Mouse (Mus musculus) CD4-positive, CD25-positive, alpha-beta regulatory T cell, adult 4 months (primary cell): ENCODE measurements around the gene Hlcs. TPM values are rescaled to one million over a fixed set of nuclear protein-coding genes. Genes with fewer than 3 reads are reported as not detected.
A peak's percentile ranks its signal among the peaks of the same experiment; 100 is the strongest.

ENCODE experiments used
- ATAC-seq: one replicate; pipeline ENCODE4 v1.8.0; 2017
- polyA plus RNA-seq, 2 experiments: library from polyadenylated mRNA; unstranded; fragments of 100-300 nt; shearing (Covaris generic); gene quantifications; one replicate each; pipeline ENCODE4 v1.2.1; 2017

Hlcs gene
- polyA plus RNA-seq, 2 experiments from 2014 or later: 7.3 to 9.3 TPM

DNA sequence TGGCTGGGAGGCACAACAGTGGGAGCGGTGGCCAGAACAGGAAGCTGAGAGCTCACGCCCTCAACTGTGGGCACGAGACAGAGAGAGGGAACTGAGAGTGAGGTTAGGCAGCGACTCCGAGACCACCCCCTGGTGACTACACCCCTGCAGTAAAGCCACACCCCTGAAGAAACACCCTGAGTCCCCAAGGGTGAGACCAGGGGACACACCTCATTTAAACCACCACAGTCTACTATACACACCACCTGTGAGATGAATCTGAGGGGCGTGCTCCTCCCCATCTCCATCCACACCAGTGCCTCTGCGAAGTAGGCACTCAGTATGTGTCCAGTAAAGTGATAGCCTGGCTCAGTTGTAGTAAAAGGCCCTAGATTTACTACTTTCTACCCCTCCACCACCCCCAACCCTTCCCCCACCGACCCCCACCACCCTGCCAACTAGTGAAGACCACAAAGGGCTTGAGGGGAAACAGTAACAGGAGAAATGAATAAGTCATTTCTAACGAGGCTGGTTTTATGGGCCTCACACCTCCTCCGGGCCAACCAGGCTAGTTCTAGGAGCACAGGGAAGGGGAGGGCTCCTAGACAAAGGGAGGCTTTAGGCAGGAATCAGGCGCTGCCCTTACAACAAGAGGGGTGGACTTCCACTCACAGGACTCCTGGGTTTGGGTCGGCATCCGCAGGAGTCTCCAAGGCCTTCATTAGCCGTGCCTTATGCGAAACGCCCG, 67.2 kb downstream of the Hlcs start:
- ATAC-seq: no peak

DNA sequence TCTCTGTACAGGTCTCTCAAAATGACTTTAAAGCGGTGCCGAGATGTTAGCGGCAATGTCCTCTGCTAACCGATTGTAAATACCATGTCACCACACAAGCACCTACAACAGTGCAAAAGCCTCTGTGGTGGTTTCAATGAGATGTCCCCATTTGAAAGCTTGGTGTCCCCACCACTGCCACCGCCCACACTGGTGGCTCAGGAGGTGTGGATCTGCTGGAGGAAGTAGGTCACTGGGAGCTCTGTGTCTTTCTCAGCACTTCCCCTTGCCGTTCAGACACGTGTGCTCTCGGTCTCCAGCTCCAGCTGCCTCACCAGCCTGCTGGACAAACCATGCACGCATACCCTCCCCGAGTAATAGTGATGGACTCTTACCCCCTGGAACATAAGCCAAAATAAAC, 72.2 kb downstream of the Hlcs start:
- peak; percentile 53 for ATAC-seq

DNA sequence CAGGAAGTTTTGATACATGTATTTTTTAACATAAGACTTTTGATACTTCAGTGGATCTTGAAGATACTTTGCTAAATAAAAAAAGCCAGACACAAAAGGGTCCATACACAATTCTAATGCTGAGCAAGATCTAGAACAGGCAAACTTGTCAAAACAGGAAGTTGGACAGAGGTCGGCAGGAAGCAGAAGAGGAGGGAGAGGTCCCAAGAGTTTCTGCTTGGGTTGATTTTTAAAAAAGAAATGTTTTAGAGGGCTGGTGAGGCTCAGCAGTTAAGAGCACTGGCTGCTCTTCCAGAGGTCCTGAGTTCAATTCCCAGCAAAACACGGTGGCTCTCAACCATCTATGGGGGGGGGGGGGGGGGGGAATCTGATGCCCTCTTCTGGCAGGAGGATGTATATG, 73.2 kb downstream of the Hlcs start:
- peak; percentile 12 for ATAC-seq

DNA sequence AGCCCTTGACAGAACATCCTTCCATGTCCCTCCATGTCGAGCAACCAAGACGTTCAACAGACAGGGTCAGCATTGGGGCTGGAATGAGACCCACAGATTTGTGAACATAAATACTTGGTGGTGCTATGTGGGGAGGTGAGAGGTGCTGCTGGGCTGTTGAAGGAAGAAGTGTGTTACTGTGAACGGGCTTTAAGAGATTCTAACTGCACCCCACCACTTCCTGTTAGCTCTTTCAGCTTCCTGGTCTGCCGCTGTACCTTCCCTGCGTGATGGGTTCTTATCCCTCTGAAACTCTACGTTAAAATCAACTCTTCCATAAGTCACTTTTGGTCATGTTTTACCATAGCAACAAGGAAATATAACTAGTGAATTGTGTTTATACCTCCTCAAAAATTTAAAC, 73.8 kb downstream of the Hlcs start:
- peak; percentile 54 for ATAC-seq

DNA sequence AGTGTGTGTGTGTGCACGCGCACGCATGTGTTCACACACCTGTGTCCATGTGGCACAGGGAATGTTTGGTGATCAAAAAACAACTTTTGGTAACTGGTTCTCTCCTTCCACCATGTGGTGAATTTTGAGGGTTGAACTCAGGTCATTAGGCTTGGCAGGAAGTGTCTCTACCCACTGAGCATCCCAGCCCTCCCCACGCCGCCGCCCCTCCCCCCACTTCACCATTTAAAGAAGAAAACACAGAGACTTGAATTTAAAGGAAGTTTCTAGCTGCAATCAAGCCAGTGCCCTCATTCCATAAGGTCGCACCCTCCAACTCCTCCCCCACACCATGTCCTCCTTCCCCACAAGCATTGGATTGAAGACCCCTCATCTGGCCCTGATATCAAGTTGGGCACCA, 74.2 kb downstream of the Hlcs start:
- ATAC-seq: no peak

DNA sequence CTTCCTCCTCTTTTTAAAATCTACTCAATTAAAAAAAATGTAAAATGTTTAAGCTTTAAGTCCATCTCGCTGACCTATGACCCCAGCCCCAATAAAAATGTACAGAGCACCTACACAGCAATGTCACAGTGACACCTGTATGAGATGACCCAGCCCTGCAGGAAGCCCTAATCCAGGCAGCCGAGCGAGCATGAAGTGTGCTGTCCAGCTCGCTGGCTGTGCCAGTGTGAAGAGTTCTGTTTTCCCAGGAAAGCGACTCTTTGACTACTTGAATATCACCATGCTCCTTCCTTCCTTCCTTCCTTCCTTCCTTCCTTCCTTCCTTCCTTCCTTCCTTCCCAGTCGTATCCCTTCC, 76.3 kb downstream of the Hlcs start:
- ATAC-seq: peak; percentile 15

DNA sequence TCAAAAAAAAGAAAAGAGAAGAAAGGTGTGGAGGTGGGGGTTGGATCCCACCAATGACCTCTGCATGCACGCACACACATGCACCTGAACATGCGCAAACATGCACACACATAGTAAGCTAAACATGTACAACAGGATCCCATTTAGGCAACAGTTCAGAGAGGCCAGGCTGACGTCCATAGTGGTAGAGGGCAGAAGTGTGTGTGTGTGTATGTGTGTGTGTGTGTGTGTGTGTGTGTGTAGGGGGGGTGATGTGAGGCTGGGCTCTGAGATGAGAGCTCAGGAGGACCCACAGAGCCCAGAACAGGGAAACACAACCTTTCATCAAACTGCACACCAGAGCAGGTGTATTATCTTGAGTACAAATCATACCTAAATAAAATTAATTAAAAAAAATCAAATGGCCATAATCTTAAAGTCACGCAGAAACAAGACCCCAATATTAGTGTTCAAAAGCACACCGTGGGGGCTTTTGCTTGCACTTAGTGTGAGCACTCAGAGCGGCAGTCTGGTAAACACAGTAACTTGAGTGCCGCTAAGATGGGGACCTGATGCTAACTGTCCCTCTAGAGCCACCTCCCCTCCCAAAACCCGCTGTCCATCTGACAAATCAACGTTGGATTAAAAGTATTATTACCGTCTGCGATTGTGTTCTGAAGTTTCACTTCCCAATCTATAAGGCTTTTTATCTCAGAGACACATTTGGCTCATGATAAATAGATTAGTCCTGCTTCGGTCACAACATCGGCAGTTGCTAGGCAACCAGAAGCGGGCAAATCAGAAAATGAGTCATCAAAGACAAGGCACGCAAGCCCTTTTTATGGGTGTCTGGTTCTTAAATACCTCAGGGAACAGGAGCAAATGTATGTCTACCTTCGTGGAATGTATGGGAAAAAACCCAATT, 76.9 kb downstream of the Hlcs start:
- peak; percentile 81 for ATAC-seq

DNA sequence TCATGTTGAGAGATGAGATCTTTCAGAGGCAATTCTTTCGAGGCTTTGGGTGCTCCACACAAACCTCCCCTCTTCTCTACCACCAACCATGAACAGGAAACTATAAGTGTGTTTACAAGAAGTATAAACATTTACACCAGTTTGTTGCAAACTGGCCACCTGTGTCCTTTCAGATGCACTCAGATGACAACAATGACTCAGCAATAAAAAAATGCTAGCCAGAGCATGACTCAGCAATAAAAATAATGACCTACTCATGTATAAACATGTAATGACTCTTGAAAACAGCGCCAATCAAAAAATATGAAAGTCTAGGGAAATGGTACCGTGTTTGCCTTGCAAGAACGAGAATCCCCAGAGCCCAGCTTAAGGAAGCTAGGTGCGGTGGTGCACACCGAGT, 77.7 kb downstream of the Hlcs start:
- ATAC-seq: no peak

DNA sequence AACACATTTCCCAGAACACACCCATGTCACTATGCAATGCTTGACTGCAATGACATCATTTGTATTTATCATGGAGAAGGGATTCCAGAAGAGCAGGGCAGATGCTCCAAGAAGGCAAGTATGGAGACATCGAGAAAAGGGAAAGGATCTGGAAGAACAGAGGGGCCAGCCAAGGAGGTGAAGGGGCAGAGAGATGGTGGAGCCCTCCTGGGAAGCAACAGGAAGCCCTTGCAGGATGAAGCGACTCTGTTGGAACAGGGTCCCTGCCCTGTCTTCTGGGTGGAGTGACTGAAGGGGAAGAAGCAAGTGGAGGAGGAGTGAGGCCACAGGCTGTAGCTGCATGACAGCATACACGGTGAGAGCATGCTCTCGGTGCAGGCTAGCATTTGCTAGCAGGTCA, 79.2 kb downstream of the Hlcs start:
- ATAC-seq: no peak

DNA sequence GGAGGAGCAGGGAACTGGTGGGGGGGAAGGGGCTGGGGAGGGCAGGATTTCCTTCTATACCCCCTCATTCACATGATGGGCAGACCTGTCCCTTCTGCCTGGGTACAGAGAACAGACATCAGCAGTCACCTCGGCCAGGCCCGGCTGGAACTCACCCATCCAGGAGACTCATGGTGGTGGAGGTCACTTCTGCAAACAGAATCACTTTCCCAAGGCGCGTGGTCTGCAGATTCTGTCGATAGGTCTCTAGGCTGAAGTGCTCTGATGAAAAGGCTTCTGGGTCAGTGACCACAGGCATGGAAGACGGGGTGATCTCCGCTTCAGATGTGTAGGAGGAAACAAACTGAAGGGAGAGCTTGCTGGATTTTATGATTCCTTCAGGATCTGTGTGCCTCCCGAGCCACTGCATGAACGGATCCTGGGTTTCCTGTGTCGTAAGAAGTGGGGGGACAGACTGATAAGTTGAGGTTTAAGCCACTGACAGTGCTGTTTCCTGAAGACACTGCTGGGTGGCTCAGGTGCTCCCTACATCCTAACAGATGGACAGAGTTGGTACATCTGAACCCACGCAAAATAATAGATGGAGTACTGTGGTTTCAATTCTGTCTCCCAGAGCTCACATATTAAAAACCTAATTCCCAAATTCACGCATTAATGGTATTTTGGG, 82.3 kb downstream of the Hlcs start:
- ATAC-seq: no peak

DNA sequence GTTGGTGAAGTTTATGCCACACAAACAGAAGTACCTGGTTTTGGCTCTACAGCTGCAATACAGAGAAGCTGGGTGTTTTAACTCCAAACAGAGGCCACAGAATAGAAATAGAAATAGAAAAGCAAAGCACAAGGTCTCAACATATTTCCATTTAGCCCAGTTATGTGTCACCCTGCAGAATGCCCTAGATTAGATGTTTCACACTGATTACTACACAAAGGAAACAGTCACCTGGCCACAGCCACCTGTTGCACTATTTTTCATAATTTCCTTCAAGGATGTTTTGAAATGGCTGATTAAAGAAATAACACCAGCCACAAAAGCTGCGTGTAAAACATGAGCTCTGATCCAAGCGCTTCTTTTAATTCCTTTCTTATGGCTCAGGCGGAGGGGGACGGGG, 82.9 kb downstream of the Hlcs start:
- no peak for ATAC-seq

DNA sequence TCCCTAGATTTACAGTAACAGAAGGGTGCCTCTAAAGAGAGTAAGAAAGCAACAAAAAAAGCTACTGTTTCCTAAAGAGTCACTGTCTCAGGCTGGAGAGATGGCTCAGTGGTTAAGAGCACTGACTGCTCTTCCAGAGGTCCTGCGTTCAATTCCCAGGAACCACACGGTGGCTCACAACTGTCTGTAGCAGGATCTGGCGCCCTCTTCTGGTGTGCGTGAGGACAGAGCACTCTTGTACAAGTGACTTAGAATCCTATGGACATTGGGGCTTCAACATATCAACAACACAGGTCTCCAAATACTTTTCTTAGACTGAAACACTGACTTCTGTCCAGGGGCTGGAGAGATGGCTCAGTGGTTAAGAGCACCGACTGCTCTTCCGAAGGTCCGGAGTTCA, 83.5 kb downstream of the Hlcs start:
- ATAC-seq: no peak

DNA sequence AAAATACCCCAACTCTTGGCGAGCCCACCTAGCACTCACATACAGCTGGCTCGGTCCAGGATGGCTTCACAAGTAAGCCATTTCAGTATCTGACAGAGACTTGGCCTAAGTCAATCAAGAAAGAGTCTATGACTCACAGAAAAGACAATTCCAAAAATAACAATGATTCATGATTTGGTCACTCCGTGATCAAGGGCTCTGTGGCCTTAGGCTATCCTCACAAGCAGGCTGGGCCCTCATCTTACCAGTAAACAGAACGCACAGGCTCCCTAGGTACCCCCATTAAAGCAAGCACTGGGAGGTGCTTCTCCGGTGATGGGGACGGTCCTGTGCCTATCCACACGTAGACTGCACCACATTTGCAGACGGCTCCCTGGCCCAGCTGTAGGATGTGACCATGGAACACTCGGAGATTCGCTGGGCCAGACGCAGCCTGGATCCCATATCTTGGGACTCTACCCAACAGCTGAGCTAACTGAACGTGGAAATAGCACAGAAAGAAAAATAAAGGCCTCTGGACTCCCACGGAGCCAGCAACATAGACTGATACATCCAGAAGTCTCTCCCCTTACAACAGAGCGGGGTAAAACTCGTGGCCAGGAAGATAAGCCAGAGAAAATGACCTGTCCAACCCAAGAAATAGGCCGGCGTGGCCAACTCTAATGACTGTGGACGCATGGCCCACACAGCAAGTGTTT, 84.4 kb downstream of the Hlcs start:
- no peak for ATAC-seq

DNA sequence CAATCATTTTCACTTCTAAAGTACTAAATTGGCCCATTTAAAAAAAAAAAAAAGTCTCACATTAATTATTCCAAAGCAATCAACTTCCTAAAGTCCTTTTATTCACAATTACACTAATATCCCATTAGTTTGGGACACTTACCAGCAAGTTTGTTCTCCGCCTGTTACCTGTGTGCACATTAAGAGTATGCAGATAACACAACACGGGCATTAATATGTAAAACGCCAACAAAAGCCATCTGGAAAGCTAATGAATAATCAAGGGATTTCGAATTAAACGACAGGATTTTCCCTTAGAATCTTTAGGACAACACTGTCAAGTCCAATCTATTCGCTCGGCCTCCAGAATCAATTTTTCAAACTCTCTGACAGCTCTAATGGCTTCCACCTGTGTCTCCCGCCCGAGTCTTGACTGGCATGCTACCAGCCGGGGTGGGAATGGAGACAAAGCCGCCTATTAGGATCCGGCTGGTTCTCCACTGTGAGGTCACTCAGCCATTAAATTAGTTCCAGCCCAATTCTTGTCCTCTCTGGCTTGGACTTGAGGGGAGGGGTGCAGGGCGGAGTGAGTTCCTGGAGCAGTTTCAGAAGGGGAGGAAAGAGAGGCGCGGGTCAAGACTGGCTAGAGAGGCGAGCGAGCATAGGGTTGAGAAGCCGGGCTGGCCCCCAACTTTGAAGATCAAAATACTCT, 85.9 kb downstream of the Hlcs start:
- no peak for ATAC-seq

DNA sequence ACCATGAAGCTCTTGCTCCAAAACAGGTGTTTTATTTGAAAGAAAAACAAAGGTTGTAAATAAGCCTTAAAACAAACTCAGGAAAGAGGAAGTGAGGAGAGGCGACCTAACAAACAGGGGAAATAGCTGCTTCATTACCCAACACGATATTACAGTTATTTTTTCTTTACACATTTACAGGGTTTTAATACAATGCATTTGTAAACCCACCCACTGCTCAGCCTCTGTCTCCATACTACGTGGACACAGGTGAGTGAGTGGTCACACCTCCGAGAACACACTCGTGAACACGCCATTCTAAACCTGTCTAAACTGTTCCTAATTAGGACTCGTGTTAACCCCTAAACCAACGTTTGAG, 90.0 kb downstream of the Hlcs start:
- no peak for ATAC-seq

DNA sequence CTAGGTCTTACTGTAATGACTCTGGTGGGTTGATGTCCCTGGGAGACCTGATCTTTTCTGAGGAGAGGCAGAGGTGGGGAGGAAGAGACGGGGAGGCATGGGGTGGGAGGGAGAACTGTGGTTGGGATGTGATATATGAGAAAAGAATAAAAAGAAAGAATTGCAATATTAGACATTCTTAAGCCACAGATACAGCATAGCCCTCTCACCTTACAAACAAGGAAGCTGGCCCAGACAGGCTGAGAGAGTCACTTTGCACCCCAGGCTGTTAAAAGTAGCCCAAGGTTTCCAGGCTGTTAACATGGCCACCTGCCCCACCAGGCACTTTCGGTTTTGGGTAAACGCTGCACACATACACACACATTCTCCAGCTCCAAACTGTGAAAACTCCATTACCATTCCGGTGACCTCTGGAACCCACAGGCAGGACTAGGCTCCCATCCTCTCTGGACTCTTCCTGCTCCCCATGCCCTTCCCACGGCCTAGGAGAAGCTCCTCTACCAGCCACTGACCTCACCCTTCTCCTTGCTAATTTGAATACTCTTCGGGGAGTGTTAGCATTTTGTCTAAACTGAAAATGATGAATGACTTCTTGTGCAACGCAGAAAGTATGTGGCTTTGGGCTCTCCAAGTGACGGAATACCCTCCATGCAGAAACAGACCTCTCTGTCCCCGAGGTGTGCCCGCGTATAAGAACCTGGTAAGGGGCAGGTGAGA, 90.6 kb downstream of the Hlcs start:
- no peak for ATAC-seq

DNA sequence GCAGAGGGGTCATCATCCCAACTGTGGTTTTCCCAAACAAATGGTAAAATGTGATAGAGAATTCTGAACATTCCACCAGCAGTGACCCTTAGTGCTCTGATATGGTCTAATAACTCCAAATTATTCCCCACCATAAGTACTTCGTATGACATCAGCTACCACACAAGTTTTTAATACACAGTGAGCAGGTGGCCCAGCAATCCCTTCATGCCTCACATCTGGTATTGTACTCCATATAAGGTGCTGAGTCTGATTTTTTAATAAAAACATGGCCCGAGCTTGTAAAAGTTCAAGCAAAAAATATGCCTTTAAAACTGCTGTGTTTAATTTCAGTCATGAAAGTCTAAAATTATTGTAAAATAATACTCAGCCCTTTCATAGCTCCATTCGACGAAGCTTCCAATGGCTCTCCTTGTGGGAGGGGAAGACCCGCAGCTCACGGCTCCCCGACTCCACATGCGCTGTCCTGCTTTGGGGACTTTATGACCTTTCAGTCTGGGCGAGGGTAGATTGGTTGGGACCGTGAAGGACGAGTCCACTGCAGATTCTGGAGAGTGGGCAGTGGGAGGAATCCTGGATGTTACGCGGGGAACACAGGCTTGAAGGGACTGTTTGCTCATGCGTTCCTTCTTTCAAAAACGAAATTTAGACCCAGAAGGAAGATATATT, 102.5 kb downstream of the Hlcs start:
- ATAC-seq: no peak

DNA sequence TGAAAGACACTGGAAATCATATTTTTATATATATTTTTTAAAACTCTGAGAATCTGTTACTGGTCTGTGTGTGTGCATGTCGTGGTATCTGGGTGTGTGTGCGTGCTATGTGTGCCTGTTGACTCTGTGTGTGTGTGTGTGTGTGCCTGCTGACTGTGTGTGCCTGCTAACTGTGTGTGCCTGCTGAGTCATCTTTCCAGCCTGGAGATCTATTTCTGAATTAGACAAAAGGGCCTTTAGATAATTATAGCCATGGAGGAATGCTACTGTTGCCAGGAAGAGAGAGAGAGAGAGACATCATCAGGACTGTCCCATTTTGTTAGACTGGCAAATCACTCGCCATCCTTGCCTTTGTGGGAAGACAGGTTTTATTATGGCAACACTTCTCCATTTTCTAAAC, 103.7 kb downstream of the Hlcs start:
- ATAC-seq: no peak

DNA sequence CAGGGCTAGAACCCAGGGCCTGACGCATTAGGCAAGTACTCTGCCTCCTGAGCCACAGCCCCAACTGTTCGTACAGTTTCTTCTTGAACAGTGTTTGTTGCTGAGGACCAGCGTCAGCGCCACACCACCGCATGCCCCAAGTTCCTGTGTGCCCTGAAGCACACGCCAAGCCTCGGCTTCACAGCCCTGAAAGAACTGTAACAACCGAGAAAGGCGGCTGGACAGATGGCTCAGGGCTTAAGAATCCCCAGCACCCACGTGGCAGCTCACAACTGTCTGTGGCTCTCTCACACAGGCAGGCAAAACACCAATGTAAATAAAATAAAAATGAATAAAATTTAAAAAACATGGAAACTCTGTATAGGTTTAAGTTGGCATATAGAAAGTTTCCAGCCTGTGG, 104.5 kb downstream of the Hlcs start:
- no peak for ATAC-seq

DNA sequence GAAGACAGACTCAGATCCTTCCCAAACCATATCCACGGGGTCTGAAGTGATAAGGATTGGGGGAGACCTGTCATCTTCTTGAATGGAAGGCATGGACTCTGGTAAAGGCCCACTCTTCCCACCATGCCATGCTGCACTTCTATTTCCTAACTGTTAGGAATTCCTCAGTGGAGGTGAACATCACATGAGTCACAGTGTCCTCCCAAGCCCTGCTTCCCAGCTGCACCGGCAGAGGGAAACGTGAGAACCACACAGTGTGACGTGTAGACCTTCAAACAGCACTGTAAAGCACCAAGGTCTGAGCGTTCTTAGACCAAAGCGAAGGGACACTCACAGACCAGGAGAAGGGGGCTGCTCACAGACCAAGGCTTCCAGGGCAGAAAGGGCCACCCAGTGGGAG, 105.2 kb downstream of the Hlcs start:
- ATAC-seq: no peak
